Mouse (Mus musculus): ENCODE results near the gene Atp6v0e2. TPM values are rescaled to one million over a fixed set of nuclear protein-coding genes. Genes with fewer than 3 reads are reported as not detected.

Atp6v0e2 gene
- polyA plus RNA-seq, 1 experiment from 2014 or later = 19.8 TPM

DNA sequence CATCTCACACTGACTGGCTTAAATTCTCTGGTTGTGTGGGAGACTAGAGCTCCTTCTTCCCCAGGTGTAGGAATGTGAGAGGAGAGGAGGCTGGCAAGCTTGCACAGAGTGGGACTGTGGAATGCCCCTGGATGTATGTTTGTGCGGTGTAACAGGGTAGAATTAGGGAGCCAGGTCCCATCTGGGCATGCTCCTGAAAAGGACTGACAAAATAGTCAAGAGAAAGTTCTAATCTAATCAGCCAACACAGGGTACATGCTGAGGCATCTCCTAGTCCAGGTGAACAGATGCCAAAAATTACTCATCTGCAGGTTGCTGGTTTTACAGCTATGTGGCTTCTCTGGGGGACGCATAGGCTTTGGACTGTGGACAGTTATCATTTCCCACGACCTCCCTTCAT, 18.5 kb downstream of the Atp6v0e2 start:
- H3K4me1 ChIP-seq (ENCODE audit: control insufficient read depth, insufficient read depth, low read length) = peaks cover 11% of the 10 kb centered on the region; the same call in 1 of the 2 replicates
- H3K36me3 ChIP-seq (ENCODE audit: control insufficient read depth, insufficient read depth, low read length) = no peaks in the 10 kb centered on the region; the same call in 1 of the 2 replicates
- no peak overlapping the region for H3K4me3 ChIP-seq (ENCODE audit: low read depth, low read length)
- H3K9me3 ChIP-seq (replicated peaks; ENCODE audit: control insufficient read depth, low read length) = no peaks in the 10 kb centered on the region
- no peak overlapping the region for H3K27ac ChIP-seq (ENCODE audit: low read depth, low read length)
- peak overlapping the region; percentile 68; the same call in 1 of the 2 replicates for H3K4me2 ChIP-seq
- H3K27me3 ChIP-seq (ENCODE audit: control insufficient read depth, insufficient read depth, low read length) = no peaks in the 10 kb centered on the region
- ATAC-seq (replicated peaks; ENCODE audit: insufficient number of reproducible peaks, low FRiP score, low TSS enrichment) = no peak
- WGBS (ENCODE audit: insufficient replicate concordance) = 91% methylated on average over 3 of the region's 3 CpGs
- no peak overlapping the region for H3K9ac ChIP-seq (ENCODE audit: low read depth, low read length)

DNA sequence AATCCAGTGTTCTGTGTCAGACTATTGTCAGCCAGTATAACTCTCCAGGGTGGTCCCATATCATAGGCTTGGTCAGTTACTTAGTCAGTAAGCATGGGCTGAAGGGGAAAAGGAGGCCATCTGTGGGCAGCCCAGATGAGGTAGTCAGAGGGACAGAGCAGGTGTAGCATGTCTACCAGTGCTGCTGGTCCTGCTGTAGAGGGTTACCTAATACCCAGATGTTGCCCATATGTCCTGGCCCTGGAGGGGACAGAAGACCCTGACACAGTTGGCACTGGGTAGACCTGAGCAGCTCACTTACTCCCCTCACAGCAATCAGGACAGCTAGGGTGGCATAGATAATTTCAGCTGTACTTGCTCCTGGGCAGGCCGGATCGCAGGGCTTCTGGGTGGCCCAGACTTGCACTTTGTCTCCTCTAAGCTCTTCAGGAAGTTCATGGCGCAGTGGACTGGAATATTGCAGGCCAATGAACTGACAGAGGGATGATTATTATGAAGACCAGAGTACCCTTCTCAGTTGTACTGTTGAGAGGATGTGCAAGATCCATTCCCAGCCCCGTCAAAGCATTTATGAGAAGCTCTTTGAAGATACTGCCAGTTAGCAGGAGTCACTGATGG, 28.4 kb downstream of the Atp6v0e2 start:
- ATAC-seq (replicated peaks; ENCODE audit: insufficient number of reproducible peaks, low FRiP score, low TSS enrichment) = no peak
- Histone ChIP-seq H3K27me3 (ENCODE audit: control insufficient read depth, insufficient read depth, low read length) (no peaks in the 10 kb centered on the region), H3K4me1 (ENCODE audit: control insufficient read depth, insufficient read depth, low read length) (peaks cover 25% of the 10 kb centered on the region), H3K36me3 (ENCODE audit: control insufficient read depth, insufficient read depth, low read length) (no peaks in the 10 kb centered on the region; the same call in 1 of the 2 replicates), H3K27ac (ENCODE audit: low read depth, low read length) (no peak overlapping the region), H3K4me2 (no peak overlapping the region), H3K4me3 (ENCODE audit: low read depth, low read length) (no peak overlapping the region), H3K9me3 (replicated peaks; ENCODE audit: control insufficient read depth, low read length) (no peaks in the 10 kb centered on the region), H3K9ac (ENCODE audit: low read depth, low read length) (no peak overlapping the region)
- 89% methylated on average over 4 of the region's 4 CpGs for WGBS (ENCODE audit: insufficient replicate concordance)

DNA sequence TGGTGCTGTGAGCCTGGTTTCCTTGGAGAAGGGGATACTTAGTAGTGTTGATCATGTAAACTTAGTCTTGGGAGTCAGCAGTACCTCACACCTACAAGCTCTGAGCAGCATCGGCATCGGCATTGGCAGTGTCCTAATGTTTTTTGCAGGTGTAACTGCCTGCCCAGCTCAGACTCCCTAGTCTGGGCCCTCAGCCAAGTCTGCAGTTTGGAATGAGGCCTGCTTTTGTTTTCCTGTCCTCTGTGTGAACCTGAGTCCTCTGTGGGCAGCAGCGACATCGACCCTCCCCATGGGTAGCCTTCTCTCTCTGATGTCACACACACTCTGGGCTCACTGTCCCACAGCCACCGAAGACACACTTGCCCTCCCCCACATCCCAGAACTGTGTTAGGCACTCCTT, 28.9 kb downstream of the Atp6v0e2 start:
- no peak for ATAC-seq (replicated peaks; ENCODE audit: insufficient number of reproducible peaks, low FRiP score, low TSS enrichment)
- H3K9ac ChIP-seq (ENCODE audit: low read depth, low read length) = no peak overlapping the region
- WGBS (ENCODE audit: insufficient replicate concordance) = 42% methylated on average over 5 of the region's 5 CpGs
- H3K27me3 ChIP-seq (ENCODE audit: control insufficient read depth, insufficient read depth, low read length) = no peaks in the 10 kb centered on the region
- no peak overlapping the region for H3K4me2 ChIP-seq
- no peak overlapping the region for H3K4me3 ChIP-seq (ENCODE audit: low read depth, low read length)
- H3K36me3 ChIP-seq (ENCODE audit: control insufficient read depth, insufficient read depth, low read length) = no peaks in the 10 kb centered on the region; the same call in 1 of the 2 replicates
- H3K9me3 ChIP-seq (replicated peaks; ENCODE audit: control insufficient read depth, low read length) = no peaks in the 10 kb centered on the region
- peaks cover 25% of the 10 kb centered on the region for H3K4me1 ChIP-seq (ENCODE audit: control insufficient read depth, insufficient read depth, low read length)
- H3K27ac ChIP-seq (ENCODE audit: low read depth, low read length) = peak overlapping the region; percentile 35; the same call in 1 of the 2 replicates

DNA sequence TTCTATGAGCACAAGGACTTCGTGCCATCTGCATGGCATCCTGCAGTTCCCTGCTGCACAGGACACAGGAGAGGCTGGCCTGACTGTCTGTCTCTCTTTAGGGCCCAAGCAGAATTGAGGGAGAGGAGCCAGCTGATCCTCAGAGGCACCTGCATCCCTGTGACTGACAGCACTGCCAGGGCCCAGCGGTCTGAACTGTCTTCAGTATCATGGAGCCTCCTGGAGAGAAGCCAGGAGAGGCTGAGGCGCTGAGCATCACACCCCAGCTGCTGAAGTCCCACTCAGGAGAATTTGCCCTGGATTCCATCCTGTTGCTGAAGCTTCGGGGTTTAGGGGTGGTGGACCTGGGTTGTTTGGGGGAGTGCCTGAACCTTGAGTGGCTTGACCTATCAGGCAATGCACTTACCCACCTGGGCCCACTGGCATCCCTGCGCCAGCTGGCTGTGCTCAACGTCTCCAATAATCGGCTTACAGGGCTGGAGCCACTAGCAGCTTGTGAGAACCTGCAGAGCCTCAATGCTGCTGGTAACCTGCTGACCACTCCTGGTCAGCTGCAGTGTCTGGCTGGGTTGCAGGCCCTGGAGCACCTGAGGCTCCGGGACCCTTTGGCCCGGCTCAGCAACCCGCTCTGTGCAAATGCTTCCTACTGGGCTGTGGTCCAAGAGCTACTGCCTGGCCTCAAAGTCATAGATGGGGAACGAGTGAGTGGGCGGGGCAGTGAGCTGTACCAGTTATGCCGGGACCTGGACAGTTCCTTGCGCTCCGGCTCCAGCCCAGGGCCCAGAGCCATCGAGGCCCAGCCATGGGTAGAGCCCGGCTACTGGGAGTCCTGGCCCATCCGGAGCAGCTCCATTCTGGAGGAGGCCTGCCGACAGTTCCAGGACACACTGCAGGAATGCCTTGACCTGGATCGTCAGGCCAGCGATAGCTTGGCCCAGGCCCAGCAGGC, 30.9 kb downstream of the Atp6v0e2 start:
- Histone ChIP-seq H3K4me1 (ENCODE audit: control insufficient read depth, insufficient read depth, low read length) (peaks cover 37% of the 10 kb centered on the region), H3K4me2 (peak overlapping the region; percentile 14), H3K27me3 (ENCODE audit: control insufficient read depth, insufficient read depth, low read length) (no peaks in the 10 kb centered on the region), H3K27ac (ENCODE audit: low read depth, low read length) (peak overlapping the region; percentile 54), H3K9ac (ENCODE audit: low read depth, low read length) (peak overlapping the region; percentile 22; the same call in 1 of the 2 replicates), H3K9me3 (replicated peaks; ENCODE audit: control insufficient read depth, low read length) (no peaks in the 10 kb centered on the region), H3K4me3 (ENCODE audit: low read depth, low read length) (no peak overlapping the region), H3K36me3 (ENCODE audit: control insufficient read depth, insufficient read depth, low read length) (no peaks in the 10 kb centered on the region; the same call in 1 of the 2 replicates)
- 68% methylated on average over 21 of the region's 21 CpGs for WGBS (ENCODE audit: insufficient replicate concordance)
- peak; percentile 16; the same call in 1 of the 2 replicates for ATAC-seq (replicated peaks; ENCODE audit: insufficient number of reproducible peaks, low FRiP score, low TSS enrichment)

DNA sequence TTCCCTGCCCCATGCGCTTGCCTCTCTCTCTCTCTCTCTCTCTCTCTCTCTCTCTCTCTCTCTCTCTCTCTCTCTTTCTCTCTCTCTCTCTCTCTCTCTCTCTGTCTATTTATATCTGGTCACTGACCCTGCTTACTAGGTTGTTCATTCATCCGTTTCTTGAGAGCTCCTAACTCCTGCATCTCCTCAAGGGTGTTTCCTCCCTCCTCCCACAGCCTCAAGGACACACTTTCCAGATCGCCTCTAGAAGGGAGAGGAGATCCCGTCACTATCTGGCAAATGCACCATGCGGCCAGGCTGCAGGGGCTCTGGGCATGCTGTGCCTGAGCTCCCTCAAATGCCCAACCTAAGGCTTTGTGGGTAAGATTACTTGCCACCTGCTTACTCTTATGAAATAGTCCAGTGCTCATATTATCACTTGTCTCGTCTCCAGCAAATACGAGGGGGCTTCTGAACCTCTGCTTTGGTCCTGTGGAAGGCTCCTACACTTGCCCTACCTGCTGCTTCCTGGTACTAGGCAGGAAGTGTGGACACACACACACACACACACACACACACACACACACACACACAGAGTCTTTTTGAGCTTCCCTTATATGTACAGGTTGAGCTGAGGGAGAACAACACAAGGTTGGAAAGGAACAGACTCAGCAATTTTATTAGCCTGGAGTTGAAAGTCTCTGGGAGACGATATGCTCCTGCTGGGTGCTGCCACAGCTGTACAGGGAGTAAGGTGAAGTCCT, 31.8 kb downstream of the Atp6v0e2 start:
- peak overlapping the region; percentile 54 for H3K27ac ChIP-seq (ENCODE audit: low read depth, low read length)
- WGBS (ENCODE audit: insufficient replicate concordance) = 64% methylated on average over 8 of the region's 8 CpGs
- H3K4me1 ChIP-seq (ENCODE audit: control insufficient read depth, insufficient read depth, low read length) = peaks cover 38% of the 10 kb centered on the region
- H3K27me3 ChIP-seq (ENCODE audit: control insufficient read depth, insufficient read depth, low read length) = no peaks in the 10 kb centered on the region
- no peaks in the 10 kb centered on the region for H3K9me3 ChIP-seq (replicated peaks; ENCODE audit: control insufficient read depth, low read length)
- H3K36me3 ChIP-seq (ENCODE audit: control insufficient read depth, insufficient read depth, low read length) = no peaks in the 10 kb centered on the region
- H3K4me3 ChIP-seq (ENCODE audit: low read depth, low read length) = no peak overlapping the region
- H3K9ac ChIP-seq (ENCODE audit: low read depth, low read length) = no peak overlapping the region
- no peak overlapping the region for H3K4me2 ChIP-seq
- ATAC-seq (replicated peaks; ENCODE audit: insufficient number of reproducible peaks, low FRiP score, low TSS enrichment) = no peak

DNA sequence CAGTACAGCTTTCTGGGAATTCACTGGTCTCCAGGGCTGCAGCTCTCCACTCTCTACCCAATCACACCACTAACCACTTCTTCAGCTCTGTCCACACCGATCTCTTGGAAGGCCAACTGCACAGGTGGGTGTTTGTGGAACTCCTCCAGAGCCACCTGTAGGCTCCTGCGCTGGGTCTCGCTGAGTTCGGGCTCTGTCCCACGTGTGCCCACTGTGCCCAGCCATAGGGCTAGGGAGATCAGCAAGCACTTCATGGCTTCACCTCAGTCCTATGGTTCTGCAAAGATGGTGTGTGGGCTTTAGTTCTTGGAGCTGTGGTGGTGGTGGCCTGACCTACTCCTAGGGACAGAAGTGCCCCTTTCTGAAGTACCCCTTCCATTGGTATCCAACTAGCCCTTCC, 34.6 kb downstream of the Atp6v0e2 start:
- 84% methylated on average over 5 of the region's 5 CpGs for WGBS (ENCODE audit: insufficient replicate concordance)
- H3K4me2 ChIP-seq = peak overlapping the region; percentile 27; the same call in 1 of the 2 replicates
- no peaks in the 10 kb centered on the region for H3K27me3 ChIP-seq (ENCODE audit: control insufficient read depth, insufficient read depth, low read length)
- H3K9me3 ChIP-seq (replicated peaks; ENCODE audit: control insufficient read depth, low read length) = no peaks in the 10 kb centered on the region
- H3K4me1 ChIP-seq (ENCODE audit: control insufficient read depth, insufficient read depth, low read length) = peaks cover 25% of the 10 kb centered on the region
- ATAC-seq (replicated peaks; ENCODE audit: insufficient number of reproducible peaks, low FRiP score, low TSS enrichment) = no peak
- H3K4me3 ChIP-seq (ENCODE audit: low read depth, low read length) = no peak overlapping the region
- H3K9ac ChIP-seq (ENCODE audit: low read depth, low read length) = no peak overlapping the region
- peak overlapping the region; percentile 68; the same call in 1 of the 2 replicates for H3K27ac ChIP-seq (ENCODE audit: low read depth, low read length)
- H3K36me3 ChIP-seq (ENCODE audit: control insufficient read depth, insufficient read depth, low read length) = no peaks in the 10 kb centered on the region

DNA sequence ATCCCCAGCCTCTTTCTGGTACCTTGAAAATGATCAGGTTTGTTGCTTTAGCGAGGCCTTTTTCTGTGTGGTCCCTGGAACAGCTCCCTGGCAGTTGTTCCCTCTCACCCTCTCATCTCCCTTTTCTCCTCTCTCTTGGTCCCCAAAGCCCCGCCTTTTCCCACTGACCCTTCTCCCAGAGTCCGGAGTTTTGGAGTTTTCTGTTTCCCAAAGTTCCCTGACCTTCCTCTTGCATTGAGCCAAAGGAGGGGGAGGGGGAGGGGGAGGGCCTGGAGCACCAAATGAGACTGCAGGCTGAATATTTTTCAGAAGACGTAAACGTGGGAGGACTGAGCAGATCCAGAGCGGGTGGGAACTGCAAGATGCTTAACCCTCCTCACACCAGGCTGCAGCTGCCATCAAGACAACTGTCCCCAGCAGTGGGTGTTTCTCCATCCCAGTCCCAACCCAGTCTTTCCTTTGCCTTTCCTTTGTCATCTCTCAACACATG, 35.2 kb downstream of the Atp6v0e2 start, which contains the start of gene Rarres2:
Rarres2 (minus strand) TSS at position 218 of the 490 bp plus-strand sequence.
- peak within 1 kb of the TSS; percentile 27; the same call in 1 of the 2 replicates for H3K4me2 ChIP-seq
- peaks cover 25% of the 10 kb centered on the region for H3K4me1 ChIP-seq (ENCODE audit: control insufficient read depth, insufficient read depth, low read length)
- no peaks in the 10 kb centered on the region for H3K9me3 ChIP-seq (replicated peaks; ENCODE audit: control insufficient read depth, low read length)
- no peak within 1 kb of the TSS for H3K4me3 ChIP-seq (ENCODE audit: low read depth, low read length)
- H3K27me3 ChIP-seq (ENCODE audit: control insufficient read depth, insufficient read depth, low read length) = no peaks in the 10 kb centered on the region
- no peaks in the 10 kb centered on the region for H3K36me3 ChIP-seq (ENCODE audit: control insufficient read depth, insufficient read depth, low read length)
- no peak within 1 kb of the TSS for H3K9ac ChIP-seq (ENCODE audit: low read depth, low read length)
- ATAC-seq (replicated peaks; ENCODE audit: insufficient number of reproducible peaks, low FRiP score, low TSS enrichment) = no peak
- H3K27ac ChIP-seq (ENCODE audit: low read depth, low read length) = peak within 1 kb of the TSS; percentile 68
- 18% methylated on average over 6 of the region's 6 CpGs for WGBS (ENCODE audit: insufficient replicate concordance)

DNA sequence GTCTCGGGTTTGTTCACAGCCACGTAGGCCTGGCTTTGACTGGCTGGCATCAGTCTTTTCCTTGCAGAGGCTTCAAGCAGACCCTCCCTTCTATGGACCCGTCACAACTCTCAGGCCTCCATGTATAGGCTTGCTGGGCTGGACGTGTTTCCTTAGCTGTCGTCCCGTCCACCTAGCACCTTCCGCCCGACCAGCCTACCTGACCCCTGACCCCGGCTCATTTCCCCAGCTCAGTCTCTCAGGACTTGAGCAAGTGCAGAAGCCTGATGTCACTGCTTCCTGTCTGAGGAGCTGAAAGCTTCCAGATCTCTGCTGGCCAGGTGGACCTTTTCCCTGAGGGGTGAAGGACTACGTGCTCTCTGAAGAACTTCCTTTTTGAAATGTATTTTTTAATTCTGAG, 35.9 kb downstream of the Atp6v0e2 start:
- peak overlapping the region; percentile 68 for H3K27ac ChIP-seq (ENCODE audit: low read depth, low read length)
- no peak overlapping the region for H3K4me3 ChIP-seq (ENCODE audit: low read depth, low read length)
- ATAC-seq (replicated peaks; ENCODE audit: insufficient number of reproducible peaks, low FRiP score, low TSS enrichment) = peak; percentile 65
- no peaks in the 10 kb centered on the region for H3K27me3 ChIP-seq (ENCODE audit: control insufficient read depth, insufficient read depth, low read length)
- 20% methylated on average over 10 of the region's 10 CpGs for WGBS (ENCODE audit: insufficient replicate concordance)
- no peak overlapping the region for H3K9ac ChIP-seq (ENCODE audit: low read depth, low read length)
- no peak overlapping the region for H3K4me2 ChIP-seq
- H3K4me1 ChIP-seq (ENCODE audit: control insufficient read depth, insufficient read depth, low read length) = peaks cover 22% of the 10 kb centered on the region
- H3K9me3 ChIP-seq (replicated peaks; ENCODE audit: control insufficient read depth, low read length) = no peaks in the 10 kb centered on the region
- H3K36me3 ChIP-seq (ENCODE audit: control insufficient read depth, insufficient read depth, low read length) = no peaks in the 10 kb centered on the region
